Mouse (Mus musculus) retina, adult 2 months (tissue): ENCODE results near the gene Grik2.
"Not testable (repeated sequence)": the region's sequence is repeated elsewhere in the genome, so short reads cannot be mapped to it uniquely, and the experiment has no call there.

ENCODE experiments used
- DNase-seq: peaks from one replicate; pipeline ENCODE4 v3.0.0-alpha.2; 2012; ENCODE audit warnings: low read depth, low spot score

Gene Grik2

DNA sequence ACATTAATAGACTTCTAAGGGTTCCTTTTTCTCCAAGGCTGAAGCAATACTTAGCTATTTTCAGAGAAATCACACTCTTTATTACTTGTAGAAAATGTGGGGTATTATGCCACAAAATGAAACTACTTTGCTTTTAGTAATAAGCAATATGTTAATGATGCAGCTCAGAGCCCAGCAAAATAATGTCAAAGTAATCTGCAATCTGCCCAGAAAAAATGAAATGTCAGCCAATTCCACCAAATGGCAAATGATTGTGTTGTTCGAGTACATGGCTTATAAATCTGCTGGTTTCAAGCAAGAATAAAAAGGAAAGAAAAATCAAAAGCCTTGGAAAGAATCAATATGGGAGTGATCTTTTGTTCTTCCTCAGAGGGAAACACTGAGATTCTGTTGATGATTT lies 136.2 kb downstream of the Grik2 start:
- no peak for DNase-seq

DNA sequence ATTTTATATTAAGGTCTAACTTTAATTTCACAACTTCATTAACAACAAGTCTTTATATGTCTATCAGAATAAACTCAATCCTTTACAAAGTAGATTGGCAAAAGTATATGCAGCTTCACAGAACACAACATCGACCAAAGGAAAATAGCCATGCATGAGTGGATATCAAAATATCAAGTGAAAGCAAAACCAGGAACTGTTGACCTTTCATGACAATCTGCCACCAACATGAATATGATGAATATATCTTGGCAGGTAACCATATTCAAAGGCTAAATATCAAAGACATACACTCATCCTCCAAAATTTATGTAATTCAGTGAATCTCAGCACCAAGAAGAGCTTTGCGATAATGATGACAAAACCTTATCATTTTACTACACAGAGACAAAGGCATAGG lies 141.4 kb downstream of the Grik2 start:
- no peak for DNase-seq

DNA sequence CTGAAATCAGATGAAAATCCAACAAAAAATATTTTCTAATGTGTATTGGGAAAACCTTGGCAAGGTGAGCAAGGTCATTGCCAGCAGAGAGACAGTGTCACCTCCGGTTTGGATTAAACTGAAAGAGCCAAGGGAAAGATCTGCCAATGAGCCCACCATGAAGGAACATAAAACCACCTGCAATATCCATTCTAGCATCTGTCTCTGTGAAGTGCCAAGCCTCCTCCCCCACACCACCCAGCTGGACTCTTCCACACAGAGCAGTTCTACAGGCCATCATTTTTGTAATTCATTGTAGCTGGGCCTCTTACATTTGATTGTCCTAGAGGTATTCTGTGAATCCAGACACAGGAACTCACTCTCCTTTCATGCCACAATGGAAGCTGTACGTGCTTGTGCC lies 148.7 kb downstream of the Grik2 start:
- no peak for DNase-seq

GRCm38 (mm10) chr10:49623951-49624350 lies 164.6 kb downstream of the Grik2 start:
- no peak for DNase-seq

DNA sequence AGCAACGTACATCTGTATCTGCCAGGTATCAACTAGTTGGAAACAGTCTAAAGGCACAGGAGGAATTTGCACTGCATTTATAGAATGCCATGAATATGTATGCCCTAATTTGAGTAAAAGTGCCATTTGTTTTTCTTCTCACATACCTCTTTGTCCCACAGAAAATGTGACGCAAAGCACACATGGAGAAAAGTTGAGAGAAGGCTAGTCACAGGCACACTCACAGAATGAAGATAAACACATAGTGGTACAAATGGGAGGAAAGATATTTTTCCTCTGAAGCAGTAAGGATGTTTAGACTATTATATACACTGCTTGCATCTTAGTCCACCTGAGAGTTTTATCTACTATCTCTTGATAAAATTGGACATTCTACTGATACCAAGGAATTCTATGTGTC lies 190.9 kb downstream of the Grik2 start:
- no peak for DNase-seq

GRCm38 (mm10) chr10:49573514-49573913 lies 215.1 kb downstream of the Grik2 start:
- no peak for DNase-seq

GRCm38 (mm10) chr10:49559872-49560407 lies 228.6 kb downstream of the Grik2 start:
- DNase-seq = no peak

DNA sequence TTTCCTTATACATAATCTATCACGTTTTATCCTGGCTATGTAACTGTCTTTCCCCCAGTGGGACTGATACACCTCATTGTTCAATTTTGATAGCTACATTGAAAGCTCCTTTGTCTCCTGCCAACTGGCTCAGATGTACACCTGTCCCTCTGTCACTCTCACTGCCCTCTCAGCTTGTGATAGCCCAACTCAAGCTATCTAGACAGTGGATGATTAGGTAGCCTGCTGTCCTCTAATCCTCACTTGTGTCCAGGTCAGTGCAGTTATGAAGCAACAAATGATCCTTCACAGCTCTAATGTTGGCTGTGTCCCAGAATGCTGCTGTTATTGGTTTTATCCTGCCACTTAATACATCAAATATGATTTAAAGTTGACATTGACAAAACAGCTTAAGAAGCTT lies 246.3 kb downstream of the Grik2 start:
- DNase-seq = no peak

- DNase-seq = no peak
Measured at GRCm38 (mm10) chr10:49519752-49520151, 268.8 kb downstream of the Grik2 start.

- no peak for DNase-seq
Measured at GRCm38 (mm10) chr10:49500628-49501027, 287.9 kb downstream of the Grik2 start.

DNA sequence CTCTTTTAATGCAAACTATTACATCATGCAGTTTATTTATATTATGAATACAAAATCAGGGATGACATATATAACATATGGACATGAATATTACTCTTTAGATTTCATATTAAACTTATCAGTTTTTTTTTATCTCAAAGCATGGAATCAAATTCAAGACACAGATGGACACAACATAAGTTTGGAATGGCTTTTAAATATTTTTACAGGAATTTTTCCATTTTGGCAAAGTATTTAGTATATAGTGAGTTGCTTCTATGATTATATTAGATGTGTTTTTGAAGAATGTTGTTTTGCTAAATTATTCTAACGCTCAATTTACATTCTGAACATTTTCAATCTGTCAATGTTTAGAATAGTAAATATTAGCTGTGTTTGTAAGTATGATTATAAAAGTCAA lies 291.3 kb downstream of the Grik2 start:
- DNase-seq = no peak

- DNase-seq = no peak
Measured at GRCm38 (mm10) chr10:49481439-49481838, 307.1 kb downstream of the Grik2 start.

- DNase-seq = no peak
Measured at GRCm38 (mm10) chr10:49480085-49480749, 308.3 kb downstream of the Grik2 start.

DNA sequence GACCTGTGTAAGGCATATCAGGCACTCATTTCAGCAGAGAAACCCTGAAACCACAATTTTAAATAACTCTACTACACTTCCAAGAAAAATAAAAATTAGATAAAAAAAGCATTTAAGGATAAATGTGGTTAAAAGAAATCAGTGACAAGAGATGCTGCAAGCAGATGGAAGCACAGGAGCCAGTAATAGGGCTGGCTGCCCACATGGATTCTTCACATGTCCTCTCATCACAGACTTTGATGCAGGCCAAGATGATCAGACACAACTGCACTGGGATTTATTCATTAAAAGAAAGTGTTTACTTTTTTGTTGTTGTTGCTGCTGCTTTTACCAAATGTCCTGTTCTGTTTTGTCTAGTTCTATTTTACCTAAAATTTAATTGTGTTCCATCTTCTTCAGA lies 315.0 kb downstream of the Grik2 start:
- no peak for DNase-seq

DNA sequence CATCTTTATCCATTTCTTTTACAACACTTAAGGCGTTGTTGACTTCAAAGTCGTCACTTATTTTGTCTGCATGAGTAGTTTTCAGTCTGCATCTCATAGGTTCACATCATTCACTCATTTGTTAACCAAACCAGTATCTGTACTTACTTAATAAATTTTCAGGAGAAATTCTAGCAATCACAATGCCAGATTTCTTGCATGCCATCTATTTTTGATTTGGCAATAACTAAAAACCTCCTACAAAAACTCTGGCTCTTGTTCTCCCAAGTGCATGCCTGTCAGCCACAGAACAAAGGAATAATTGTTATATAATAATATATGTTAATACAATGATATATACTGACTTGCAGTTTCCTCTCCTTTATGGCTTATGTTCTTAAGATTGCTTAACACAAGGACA lies 331.8 kb downstream of the Grik2 start:
- no peak for DNase-seq

DNA sequence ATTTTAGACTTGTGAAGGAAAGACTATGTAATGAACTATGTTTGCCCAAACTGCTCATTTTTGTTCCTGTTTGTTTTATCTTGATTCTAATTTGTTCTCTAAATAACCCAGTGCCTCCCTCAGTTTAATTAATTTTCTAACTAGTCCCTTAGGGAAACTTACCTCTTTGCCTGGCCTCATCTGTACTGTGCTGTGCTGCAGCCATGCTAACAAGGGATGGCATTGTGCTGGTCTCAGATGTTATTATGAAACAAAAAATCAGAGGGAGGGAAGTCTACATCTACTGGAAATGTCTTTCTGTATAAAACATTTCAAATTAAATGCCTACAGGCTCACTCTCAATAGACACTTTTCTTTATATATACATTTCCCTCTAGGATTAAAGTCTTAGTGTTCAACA lies 335.0 kb downstream of the Grik2 start:
- DNase-seq = no peak

DNA sequence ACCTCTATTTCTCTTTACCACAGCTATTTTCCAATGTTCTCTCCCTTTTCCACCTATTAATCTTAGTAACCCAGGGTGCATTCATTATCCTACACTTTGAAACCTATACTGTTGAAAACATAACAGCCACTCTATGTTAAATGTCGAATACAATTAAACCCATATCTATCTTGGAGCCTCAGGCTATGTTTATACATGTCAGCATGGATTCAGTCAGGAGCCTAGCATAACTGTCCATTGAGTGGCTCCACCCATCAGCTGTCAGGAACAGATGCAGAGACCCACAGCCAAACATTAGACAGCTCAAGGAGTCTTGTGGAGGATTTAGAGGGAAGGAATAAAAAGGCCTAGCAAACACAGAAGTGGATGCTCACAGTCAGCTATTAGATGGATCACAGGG lies 347.2 kb downstream of the Grik2 start:
- DNase-seq = no peak

- DNase-seq = no peak
Measured at GRCm38 (mm10) chr10:49437057-49437456, 351.5 kb downstream of the Grik2 start.

GRCm38 (mm10) chr10:49436301-49436700 lies 352.3 kb downstream of the Grik2 start:
- DNase-seq = no peak

DNA sequence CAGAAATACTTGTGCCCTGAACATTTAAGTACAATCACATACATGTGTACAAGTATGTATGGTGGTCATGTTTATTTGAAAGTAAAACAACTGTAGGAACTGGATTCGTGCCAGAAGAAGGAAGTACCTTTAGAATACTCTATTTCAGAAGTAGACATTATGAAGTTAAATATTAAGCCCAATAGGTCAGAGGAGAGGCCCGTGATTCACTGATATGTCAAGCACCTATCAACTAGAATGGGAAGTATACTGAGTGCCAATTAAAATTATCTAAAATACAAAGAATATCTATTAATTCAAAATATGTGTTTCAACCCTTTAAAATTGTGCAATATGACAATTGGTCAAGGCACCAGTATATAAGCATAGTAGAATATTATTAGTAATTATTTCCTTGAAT lies 355.7 kb downstream of the Grik2 start:
- DNase-seq = no peak

DNA sequence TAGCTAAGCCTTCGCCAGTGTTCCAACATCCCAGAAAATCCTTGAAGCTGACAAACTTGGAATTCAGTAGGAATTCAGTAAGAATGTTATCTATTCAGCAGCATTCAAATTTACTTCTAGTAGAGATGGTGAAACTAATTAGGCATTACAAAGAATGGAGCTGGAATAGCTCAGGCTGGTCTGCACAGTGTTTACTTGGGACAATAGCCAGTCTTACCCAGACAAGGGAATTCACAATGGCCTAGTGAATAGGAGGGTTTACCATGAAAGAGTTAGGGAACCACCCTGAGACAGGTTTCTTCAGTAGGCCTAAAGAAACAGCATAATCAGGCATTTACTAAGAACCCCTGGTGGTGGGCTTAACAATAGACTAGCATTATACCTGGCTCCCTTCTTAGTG lies 371.4 kb downstream of the Grik2 start:
- DNase-seq = not testable (repeated sequence)

DNA sequence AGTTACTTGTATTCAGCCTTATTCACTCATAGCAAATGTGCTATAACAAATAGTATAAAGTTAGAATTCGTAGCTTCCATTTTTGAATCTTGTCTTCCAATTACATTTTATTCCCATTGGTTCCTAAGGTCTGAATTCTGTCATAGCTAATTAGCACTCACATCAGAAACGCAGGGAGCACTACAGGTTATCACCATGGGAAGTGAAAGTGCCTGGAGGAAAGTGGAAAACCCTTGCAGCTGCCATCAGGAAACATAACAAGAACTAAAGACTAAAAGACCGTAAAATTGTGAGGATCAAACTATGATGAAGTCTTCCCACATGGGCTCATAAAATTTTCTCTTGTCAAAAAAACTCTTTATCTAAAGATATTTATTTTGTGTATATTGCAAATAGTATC lies 405.6 kb downstream of the Grik2 start:
- DNase-seq = no peak

DNA sequence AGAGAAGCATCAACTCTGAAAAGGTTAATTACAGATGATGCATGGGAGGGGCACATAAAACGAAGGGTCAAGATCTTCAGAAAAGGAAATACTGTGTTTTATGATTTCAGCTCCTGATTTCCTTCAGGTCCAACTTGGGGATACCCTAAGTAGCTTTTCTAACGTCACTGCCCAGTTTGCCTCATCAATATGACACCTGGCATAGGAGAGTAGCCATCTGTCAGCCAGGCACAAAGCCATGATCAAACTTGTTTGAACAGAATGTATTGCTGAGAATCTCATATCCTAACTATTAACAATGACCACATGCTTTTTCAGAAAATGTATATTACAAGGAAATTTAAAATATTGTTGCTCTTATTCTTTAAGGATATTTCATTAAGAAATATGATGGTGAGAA lies 406.7 kb downstream of the Grik2 start:
- DNase-seq = no peak

GRCm38 (mm10) chr10:49368601-49369000 lies 420.0 kb downstream of the Grik2 start:
- no peak for DNase-seq
